ENCODE assay signal across 19 mouse cellular contexts in genomic region chr19:32567447-32567846, GRCm38 (mm10).
"Had no signal": no experiment of that assay in that cellular context is flagged by ENCODE, and none has a peak within 500 bp of the region (broad histone marks: within the 10 kb centered on the region; RNA-seq: fewer than 3 reads in every experiment).

No protein-coding gene starts in this region.

- H3K4me2 ChIP-seq: kidney, embryonic 15.5 days; limb, embryonic 12.5 days; limb, embryonic 15.5 days; liver, embryonic 11.5 days; midbrain, embryonic 12.5 days; midbrain, embryonic 15.5 days; neural tube, embryonic 13.5 days; stomach, embryonic 15.5 days had no signal

- H3K9ac ChIP-seq: kidney, embryonic 15.5 days; limb, embryonic 12.5 days; limb, embryonic 15.5 days; liver, embryonic 15.5 days; midbrain, embryonic 12.5 days; midbrain, embryonic 15.5 days; neural tube, embryonic 13.5 days; stomach, embryonic 15.5 days had no signal

- H3K36me3 ChIP-seq: kidney, embryonic 15.5 days; limb, embryonic 12.5 days; limb, embryonic 15.5 days; liver, embryonic 15.5 days; midbrain, embryonic 12.5 days; midbrain, embryonic 15.5 days; neural tube, embryonic 13.5 days; stomach, embryonic 15.5 days had no signal

- DNase-seq: kidney, adult 11 months; kidney, adult 8-10 months; kidney, postnatal 10 days; kidney, postnatal 36 days; layer of hippocampus, postnatal 36 days; lung, adult 2 months had no signal

- H3K9me3 ChIP-seq: kidney, embryonic 15.5 days; limb, embryonic 12.5 days; limb, embryonic 15.5 days; liver, embryonic 15.5 days; midbrain, embryonic 12.5 days; midbrain, embryonic 15.5 days; neural tube, embryonic 13.5 days; stomach, embryonic 15.5 days had no signal

- H3K4me1 ChIP-seq: kidney, embryonic 15.5 days; limb, embryonic 12.5 days; midbrain, embryonic 12.5 days; midbrain, embryonic 15.5 days; neural tube, embryonic 13.5 days; stomach, embryonic 15.5 days had no signal

- H3K27ac ChIP-seq: hindbrain, postnatal 0 days; kidney, embryonic 15.5 days; left cerebral cortex, adult 2 months; limb, embryonic 12.5 days; limb, embryonic 15.5 days; liver, embryonic 15.5 days; midbrain, embryonic 12.5 days; midbrain, embryonic 15.5 days; neural tube, embryonic 13.5 days; stomach, embryonic 15.5 days had no signal

- H3K4me3 ChIP-seq: kidney, embryonic 15.5 days; left cerebral cortex, adult 2 months; limb, embryonic 12.5 days; limb, embryonic 15.5 days; liver, embryonic 15.5 days; midbrain, embryonic 12.5 days; midbrain, embryonic 15.5 days; myocyte; neural tube, embryonic 13.5 days; stomach, embryonic 15.5 days had no signal

- ATAC-seq: hindbrain, postnatal 0 days; inflammation-experienced regulatory T-cells, adult 6 months; midbrain, embryonic 15.5 days had no signal

- H3K27me3 ChIP-seq: kidney, embryonic 15.5 days; limb, embryonic 12.5 days; limb, embryonic 15.5 days; liver, embryonic 15.5 days; midbrain, embryonic 12.5 days; midbrain, embryonic 15.5 days; neural tube, embryonic 13.5 days; stomach, embryonic 15.5 days had no signal
